In the genomic region with DNA sequence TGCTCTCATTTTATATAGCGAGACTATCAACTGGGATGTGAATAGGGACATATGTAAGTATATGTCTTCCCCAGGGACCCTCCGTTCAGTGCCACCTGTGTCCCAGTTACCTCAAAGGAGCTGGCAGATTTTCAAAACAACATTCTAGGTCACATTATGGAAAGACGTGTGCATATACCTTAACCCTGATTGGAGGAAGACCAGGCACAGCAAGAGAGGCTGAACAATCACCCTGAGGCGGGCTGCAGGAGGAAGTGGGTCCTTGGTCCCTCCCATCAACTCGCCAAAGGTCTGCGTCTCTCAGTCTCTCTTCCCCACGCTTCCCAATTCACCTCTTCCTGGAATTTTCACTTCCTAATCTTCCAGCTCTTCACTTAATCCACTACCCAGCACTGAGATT, we compare ENCODE assay signal across 13 mouse cellular contexts. TPM values are rescaled to one million over a fixed set of nuclear protein-coding genes. Genes with fewer than 3 reads are reported as not detected.
DNase-seq lines count a peak whose midpoint lies in the region; TF ChIP-seq lines count a peak whose summit lies in the region.
"Had no signal": no experiment of that assay in that cellular context is flagged by ENCODE, and none has a peak within 500 bp of the region (broad histone marks: within the 10 kb centered on the region; RNA-seq: fewer than 3 reads in every experiment).

No protein-coding gene starts in this region.

- H3K4me3 ChIP-seq in spleen, adult 2 months (ENCODE audit: extremely low read depth, insufficient read depth, insufficient read length): no peak overlapping the region
- H3K4me3 ChIP-seq in bone marrow macrophage, adult 2 months (ENCODE audit: insufficient read depth, low read length): 0 out of 2 replicates have a peak overlapping the region, but pooled peaks have one; percentile 89

- H3K27me3 ChIP-seq in spleen, adult 2 months (ENCODE audit: control insufficient read depth, insufficient read depth, low read length): no peaks in the 10 kb centered on the region
- H3K27me3 ChIP-seq in splenic B cell, adult 2 months (ENCODE audit: control insufficient read depth, insufficient read depth, low read length, poor library complexity, severe bottlenecking): no peaks in the 10 kb centered on the region
- H3K27me3 ChIP-seq: limb, embryonic 15.5 days had no signal

- DNase-seq in spleen, adult 2 months (ENCODE audit: low read depth in 1 of 2, low spot score in 2 of 2): peak; percentile 41 to 43
- no peak for DNase-seq in spleen, postnatal 4 days (ENCODE audit: low spot score in 2 of 2)
- peak; percentile 66 for DNase-seq in splenic B cell, adult 2 months (ENCODE audit: low read depth, low spot score)
- DNase-seq in testis, postnatal 14 days (ENCODE audit: low spot score): no peak
- no peak for DNase-seq in urinary bladder, postnatal 4 days (ENCODE audit: low spot score in 2 of 2)
- DNase-seq in layer of hippocampus, adult 18-20 months (ENCODE audit: low spot score in 2 of 2): no peak
- DNase-seq: cerebellum, adult 18-20 months; heart, postnatal 14 days; kidney, postnatal 10 days; right cerebral cortex, postnatal 4 days had no signal

- 33% methylated on average over 7 of the region's 7 CpGs for WGBS in spleen, adult 2 months

- peak overlapping the region; percentile 12 for H3K27ac ChIP-seq in spleen, adult 2 months (ENCODE audit: insufficient read depth, low read length)
- peak overlapping the region; percentile 56 for H3K27ac ChIP-seq in bone marrow macrophage, adult 2 months (ENCODE audit: insufficient read depth, low read depth, low read length)

- no peak for TF ChIP-seq CTCF in spleen, adult 2 months (IDR thresholded peaks at IDR 0.05; ENCODE audit: extremely low read depth, insufficient read depth, insufficient read length, insufficient replicate concordance)
- TF ChIP-seq CTCF in bone marrow macrophage, adult 2 months (IDR thresholded peaks at IDR 0.05; ENCODE audit: low read depth, low read length): no peak

- TF ChIP-seq POLR2A in spleen, adult 2 months (IDR thresholded peaks at IDR 0.05; ENCODE audit: low read depth, low read length): no peak
- TF ChIP-seq POLR2A in bone marrow macrophage, adult 2 months (IDR thresholded peaks at IDR 0.05; ENCODE audit: borderline replicate concordance, low read depth, low read length): no peak

- no peaks in the 10 kb centered on the region for H3K36me3 ChIP-seq in spleen, adult 2 months (ENCODE audit: control insufficient read depth, insufficient read depth, low read length)
- H3K36me3 ChIP-seq in splenic B cell, adult 2 months (ENCODE audit: control insufficient read depth, insufficient read depth, low read length, poor library complexity, severe bottlenecking): no peaks in the 10 kb centered on the region
- H3K36me3 ChIP-seq: limb, embryonic 15.5 days had no signal

- peaks cover 49% of the 10 kb centered on the region; the same call in 1 of the 2 replicates for H3K4me1 ChIP-seq in spleen, adult 2 months (ENCODE audit: control insufficient read depth, insufficient read depth, insufficient read length)
- peaks cover 65% of the 10 kb centered on the region for H3K4me1 ChIP-seq in bone marrow macrophage, adult 2 months (ENCODE audit: control insufficient read depth, insufficient read depth, low read length)

RNA-seq across cellular contexts. Expression of a gene that starts 5.8 kb away (rescaled TPM):
- 54.6 and 65.5 TPM in 2 replicates for polyA plus RNA-seq in spleen, adult 2 months (2012; rRNA removed)
- polyA plus RNA-seq in bone marrow macrophage, adult 2 months (2012; ENCODE audit: insufficient read depth, insufficient read length, missing spikeins): 70.3 and 72.2 TPM in 2 replicates
- 10 to 100 TPM; 35.2 to 39.0 TPM for total RNA-seq in layer of hippocampus, adult 18-20 months (2021)

RNA-seq across cellular contexts. Expression of a gene that starts 54.7 kb away (rescaled TPM):
- polyA plus RNA-seq in spleen, adult 2 months (2012; rRNA removed): 62.8 and 70.0 TPM in 2 replicates
- polyA plus RNA-seq in bone marrow macrophage, adult 2 months (2012; ENCODE audit: insufficient read depth, insufficient read length, missing spikeins): 10.8 and 13.8 TPM in 2 replicates
- 1 to 10 TPM; 4.7 to 5.8 TPM for total RNA-seq in layer of hippocampus, adult 18-20 months (2021)
- total RNA-seq: G1E had no signal
- polyA plus RNA-seq: G1E had no signal

Comparison
In these comparisons a context has a peak if more than half of its experiments do, and no peak if none do; other contexts are left out.
1. DNase-seq: peak in spleen, adult 2 months (2 of 2) and splenic B cell, adult 2 months (single experiment); none in spleen, postnatal 4 days (0 of 2), testis, postnatal 14 days (single experiment), urinary bladder, postnatal 4 days (0 of 2) and layer of hippocampus, adult 18-20 months (0 of 2).